Mouse (Mus musculus) kidney, adult 2 months (tissue): ENCODE results near the gene Actl10.

ENCODE experiments used
- CTCF ChIP-seq: fragments of 200-500 bp; conservative IDR thresholded peaks from 2 replicates; pipeline ENCODE4 v1.5.1; 2011; ENCODE audit warnings: low read depth, mild to moderate bottlenecking, control low read depth, low read length, moderate library complexity, mixed read lengths; ENCODE audit not compliant: insufficient read depth, insufficient read length
- POLR2A ChIP-seq: fragments of 200-500 bp; IDR thresholded peaks from one replicate; pipeline ENCODE4 v1.6.1; 2011; ENCODE audit warnings: low read depth, low read length, control low read depth

- TF ChIP-seq CTCF (no peak), POLR2A (no peak)
These were observed 25.0 kb upstream of the Actl10 start for GRCm38 (mm10) chr2:154526531-154526930.
